Mouse (Mus musculus) Patski (cell line): ENCODE measurements around the gene Hoxd12. TPM values are rescaled to one million over a fixed set of nuclear protein-coding genes. Genes with fewer than 3 reads are reported as not detected.
A peak's percentile ranks its signal among the peaks of the same experiment; 100 is the strongest.

Experiments used
- ATAC-seq: fragments of 100-300 bp; one replicate; pipeline ENCODE4 v1.8.0; 2021
- CTCF ChIA-PET: fragments of 350-600 bp; sonication (Branson Sonifier 250); formaldehyde crosslinking; loops from one replicate; lab custom pipeline; 2022; ENCODE audit warnings: inconsistent platforms; lab: Charles Lee
- POLR2A ChIA-PET: fragments of 350-600 bp; sonication (Branson Sonifier 250); formaldehyde crosslinking; loops from one replicate; lab custom pipeline; 2022; ENCODE audit warnings: antibody characterized with exemption, inconsistent platforms; lab: Charles Lee
- DNase-seq: peaks from one replicate; pipeline ENCODE4 v3.0.0-alpha.2; 2011; ENCODE audit warnings: low read depth, low spot score
- H3K27me3 ChIP-seq: fragments of 371-371 bp; one replicate; pipeline ENCODE4 v1.5.1; 2021
- CTCF ChIP-seq: fragments of 100-300 bp; IDR thresholded peaks from one replicate; pipeline ENCODE4 v1.5.1; 2021
- in situ Hi-C: fragments of 300-500 bp; cut with MboI; formaldehyde crosslinking; loops from 3 replicates; pipeline ENCODE4 v1.11.1; 2018; ENCODE audit warnings: low pct_unique_long_range_greater_than_20kb, mixed read lengths
- polyA plus RNA-seq: library from polyadenylated mRNA; unstranded; gene quantifications from one replicate; pipeline ENCODE4 v1.2.3, GENCODE M21; 2021

Hoxd12 gene
- polyA plus RNA-seq, 1 experiment from 2014 or later, result not detected

- ChIA-PET POLR2A (interaction anchor here (0.6 to 0.7 kb wide), 2 partner anchors 152 to 389 kb away, joined by 3 to 9 read pairs; no protein-coding TSS in a partner anchor), CTCF (interaction anchor here (0.8 to 2.3 kb wide), 9 partner anchors 9 to 436 kb away, joined by 3 to 18 read pairs (median 3); no protein-coding TSS in a partner anchor)
- no peak for TF ChIP-seq CTCF
- in situ Hi-C loops, result loop anchor here (5.0 kb wide), 2 partner anchors 247 to 342 kb away; no protein-coding TSS in a partner anchor
- ATAC-seq (no peak), DNase-seq (no peak)
- H3K27me3 ChIP-seq, result no peaks in the 10 kb centered on the region
These were observed 40.1 kb downstream of the Hoxd12 start for GRCm38 (mm10) chr2:74714881-74715280.

- H3K27me3 ChIP-seq, result no peaks in the 10 kb centered on the region
- TF ChIP-seq CTCF, result peak; percentile 97
- ChIA-PET POLR2A (interaction anchor here (0.6 to 0.7 kb wide), 2 partner anchors 151 to 388 kb away, joined by 3 to 9 read pairs; no protein-coding TSS in a partner anchor), CTCF (interaction anchor here (0.7 to 2.3 kb wide), 18 partner anchors 10 to 435 kb away, joined by 3 to 18 read pairs (median 4); no protein-coding TSS in a partner anchor)
- in situ Hi-C loops, result loop anchor here (5.0 kb wide), 2 partner anchors 247 to 342 kb away; no protein-coding TSS in a partner anchor
- peak; percentile 90 for ATAC-seq
- DNase-seq, result peak; percentile 53
These were observed 40.9 kb downstream of the Hoxd12 start for GRCm38 (mm10) chr2:74715504-74716241.

- H3K27me3 ChIP-seq, result no peaks in the 10 kb centered on the region
- DNase-seq, result no peak
- TF ChIP-seq CTCF, result no peak
- ChIA-PET POLR2A (no interaction called here), CTCF (no interaction called here)
- no peak for ATAC-seq
- in situ Hi-C loops, result no loop called here
These were observed 45.6 kb downstream of the Hoxd12 start for GRCm38 (mm10) chr2:74720384-74720783.

DNA sequence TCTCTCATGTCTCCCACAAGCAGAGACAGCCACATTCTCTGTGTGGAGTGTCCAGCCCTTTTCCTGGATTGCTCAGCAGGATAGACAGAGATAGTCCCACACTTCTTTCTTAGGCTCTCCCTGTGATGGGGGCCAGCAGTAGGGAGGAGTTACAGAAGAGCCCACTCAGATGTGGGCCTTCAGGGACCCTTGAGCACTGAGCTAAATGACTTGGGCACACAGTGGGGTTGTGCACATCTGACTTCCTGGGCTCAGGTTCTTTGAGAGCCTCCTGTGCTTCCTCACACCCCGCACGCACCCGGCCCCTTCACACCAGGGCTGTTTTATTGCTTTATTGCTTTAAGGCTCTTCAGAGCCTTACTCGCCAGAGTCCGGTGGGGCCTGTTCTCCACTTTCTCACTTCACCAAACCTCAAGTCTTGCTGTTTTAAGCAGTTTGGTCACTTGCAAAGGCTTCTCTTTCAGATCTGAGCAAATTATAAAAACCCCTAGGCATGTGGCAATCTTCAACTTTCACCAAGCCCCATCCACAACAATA is 46.2 kb downstream of the Hoxd12 start:
- POLR2A ChIA-PET, result no interaction called here
- ATAC-seq, result no peak
- CTCF ChIA-PET, result no interaction called here
- no peak for DNase-seq
- no peaks in the 10 kb centered on the region for H3K27me3 ChIP-seq
- in situ Hi-C loops, result no loop called here
- TF ChIP-seq CTCF, result no peak

- no peak for DNase-seq
- in situ Hi-C loops, result no loop called here
- ChIA-PET POLR2A (no interaction called here), CTCF (no interaction called here)
- no peak for TF ChIP-seq CTCF
- ATAC-seq, result no peak
- no peaks in the 10 kb centered on the region for H3K27me3 ChIP-seq
These were observed 47.1 kb downstream of the Hoxd12 start for GRCm38 (mm10) chr2:74721882-74722281.

GRCm38 (mm10) chr2:74722949-74723348 is 48.1 kb downstream of the Hoxd12 start:
- ChIA-PET CTCF (no interaction called here), POLR2A (no interaction called here)
- in situ Hi-C loops, result no loop called here
- no peak for TF ChIP-seq CTCF
- no peak for ATAC-seq
- no peak for DNase-seq
- H3K27me3 ChIP-seq, result no peaks in the 10 kb centered on the region

- no peaks in the 10 kb centered on the region for H3K27me3 ChIP-seq
- TF ChIP-seq CTCF, result no peak
- CTCF ChIA-PET, result interaction anchor here (0.7 kb wide), 1 partner anchor 426 kb away, joined by 3 read pairs; no protein-coding TSS in a partner anchor
- DNase-seq, result no peak
- in situ Hi-C loops, result no loop called here
- POLR2A ChIA-PET, result no interaction called here
- no peak for ATAC-seq
These were observed 49.6 kb downstream of the Hoxd12 start for GRCm38 (mm10) chr2:74724244-74725015.

GRCm38 (mm10) chr2:74725171-74725570 is 50.4 kb downstream of the Hoxd12 start:
- ATAC-seq (no peak), DNase-seq (no peak)
- in situ Hi-C loops, result no loop called here
- no peaks in the 10 kb centered on the region for H3K27me3 ChIP-seq
- POLR2A ChIA-PET, result no interaction called here
- CTCF ChIA-PET, result no interaction called here
- no peak for TF ChIP-seq CTCF

- TF ChIP-seq CTCF, result no peak
- no peak for ATAC-seq
- no peak for DNase-seq
- POLR2A ChIA-PET, result no interaction called here
- CTCF ChIA-PET, result no interaction called here
- no peaks in the 10 kb centered on the region for H3K27me3 ChIP-seq
- in situ Hi-C loops, result no loop called here
These were observed 51.7 kb downstream of the Hoxd12 start, which contains the start of gene Gm28230 for GRCm38 (mm10) chr2:74726551-74726950. TSS of gene Gm28230 (plus strand) at chr2:74726728.

DNA sequence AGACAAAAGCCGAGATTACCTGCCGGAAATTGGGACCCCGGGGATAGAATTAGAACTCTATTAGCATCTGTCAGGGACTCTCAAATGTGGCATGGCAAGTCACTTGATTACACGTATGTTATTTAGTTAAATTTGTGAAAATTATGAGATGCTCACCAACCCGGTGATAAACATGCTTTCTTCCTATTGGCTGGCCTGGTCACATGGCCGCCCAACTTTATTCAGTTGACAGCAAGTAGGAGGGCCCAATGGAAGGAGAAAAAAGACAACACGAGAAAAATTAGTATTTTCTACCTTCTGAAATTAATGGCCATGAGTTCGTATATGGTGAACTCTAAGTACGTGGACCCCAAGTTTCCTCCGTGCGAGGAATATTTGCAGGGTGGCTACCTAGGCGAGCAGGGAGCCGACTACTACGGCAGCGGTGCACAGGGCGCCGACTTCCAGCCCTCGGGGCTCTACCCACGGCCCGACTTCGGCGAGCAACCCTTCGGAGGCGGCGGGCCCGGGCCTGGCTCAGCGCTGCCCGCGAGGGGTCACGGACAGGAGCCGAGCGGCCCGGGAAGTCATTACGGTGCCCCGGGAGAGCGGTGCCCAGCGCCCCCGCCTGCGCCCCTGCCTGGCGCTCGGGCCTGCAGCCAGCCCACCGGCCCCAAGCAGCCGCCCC is 52.3 kb downstream of the Hoxd12 start:
- no peak for TF ChIP-seq CTCF
- H3K27me3 ChIP-seq, result no peaks in the 10 kb centered on the region
- CTCF ChIA-PET, result no interaction called here
- ATAC-seq (no peak), DNase-seq (no peak)
- in situ Hi-C loops, result no loop called here
- POLR2A ChIA-PET, result no interaction called here

Other genes starting within 250 kb of the Hoxd12 start
- 18.5 TPM for gene Lnpk, start 95.6 kb upstream of the Hoxd12 start, polyA plus RNA-seq
- gene Evx2, start 15.5 kb upstream of the Hoxd12 start, polyA plus RNA-seq, result not detected
- not detected for gene Hoxd13, start 6.7 kb upstream of the Hoxd12 start, polyA plus RNA-seq
- not detected for gene Hoxd11, start 4.5 kb downstream of the Hoxd12 start, polyA plus RNA-seq
- gene Hoxd10, start 16.9 kb downstream of the Hoxd12 start, polyA plus RNA-seq, result 0.13 TPM
- 8.7 TPM for gene Hoxd9, start 22.7 kb downstream of the Hoxd12 start, polyA plus RNA-seq
- 17.1 TPM for gene Hoxd8, start 29.6 kb downstream of the Hoxd12 start, polyA plus RNA-seq
- gene Hoxd3, start 36.9 kb downstream of the Hoxd12 start, polyA plus RNA-seq, result 0.27 TPM
- gene Hoxd4, start 36.9 kb downstream of the Hoxd12 start, polyA plus RNA-seq, result 6.7 TPM
- gene Gm28230, start 51.7 kb downstream of the Hoxd12 start, polyA plus RNA-seq, result 0.73 TPM
- gene Hoxd1, start 88.0 kb downstream of the Hoxd12 start, polyA plus RNA-seq, result not detected
- 120 TPM for gene Mtx2, start 150.8 kb downstream of the Hoxd12 start, polyA plus RNA-seq